Mouse (Mus musculus): Measurements from ENCODE around the gene Large1. TPM values are rescaled to one million over a fixed set of nuclear protein-coding genes. Genes with fewer than 3 reads are reported as not detected.

Large1 gene
- polyA plus RNA-seq, 1 experiment, result 4.4 TPM

DNA sequence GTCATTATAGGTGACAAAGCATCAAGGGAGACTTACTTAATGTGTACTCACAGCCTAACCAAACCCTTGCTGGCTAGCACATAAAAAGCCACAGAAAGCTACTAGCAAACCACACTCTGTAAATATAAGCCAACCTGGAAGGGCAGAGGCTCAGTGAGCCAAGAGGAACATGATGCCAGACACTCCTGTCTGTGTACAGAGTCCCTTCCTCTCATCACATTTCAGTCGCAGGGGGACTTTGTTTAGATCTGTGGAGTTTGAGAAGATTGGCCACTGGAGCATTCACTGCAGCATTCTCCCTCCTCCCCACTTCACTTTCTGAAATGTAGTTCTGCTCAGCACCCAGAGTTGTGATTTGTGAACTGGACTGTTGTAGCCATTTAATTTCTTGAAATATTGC lies 291.9 kb downstream of the Large1 start:
- Histone ChIP-seq H3K4me1 (replicated peaks; ENCODE audit: control insufficient read depth, insufficient read depth, low read length) (no peaks in the 10 kb centered on the region), H3K36me3 (ENCODE audit: control insufficient read depth, insufficient read depth, low read length) (no peaks in the 10 kb centered on the region), H3K27ac (ENCODE audit: control insufficient read depth, insufficient read depth, low read length) (no peak overlapping the region), H3K27me3 (ENCODE audit: control insufficient read depth, insufficient read depth, low read length) (no peaks in the 10 kb centered on the region), H3K4me3 (ENCODE audit: control insufficient read depth, insufficient read depth, low read length) (no peak overlapping the region)
- DNase-seq, result no peak
- TF ChIP-seq CTCF (IDR thresholded peaks at IDR 0.05; ENCODE audit: borderline replicate concordance, control insufficient read depth, extremely low read depth, insufficient read depth, low read length, poor library complexity) (no peak), POLR2A (IDR thresholded peaks at IDR 0.05; ENCODE audit: control insufficient read depth, extremely low read depth, insufficient read depth, low read length, poor library complexity) (no peak)
- WGBS, result 74% methylated on average over 1 of the region's 1 CpGs

DNA sequence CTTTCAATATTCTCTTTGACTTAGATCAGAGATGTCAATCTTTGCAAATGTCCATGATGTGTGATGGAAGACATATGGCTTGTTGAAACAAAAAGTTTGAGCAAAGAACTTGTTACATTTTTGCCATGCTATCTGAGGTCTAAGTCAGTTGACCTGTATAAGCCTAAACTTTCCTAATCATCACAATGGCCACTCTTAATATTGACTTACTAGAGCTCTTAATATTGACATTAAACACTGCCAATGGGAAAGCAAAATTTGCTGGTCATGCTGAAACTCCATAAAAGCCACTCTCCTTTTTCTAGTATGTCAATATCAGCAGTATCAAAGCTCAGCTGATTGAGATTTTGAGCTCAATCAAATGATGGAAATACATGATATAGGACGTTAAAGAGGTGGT lies 298.6 kb downstream of the Large1 start:
- 82% methylated on average over 1 of the region's 1 CpGs for WGBS
- Histone ChIP-seq H3K4me1 (replicated peaks; ENCODE audit: control insufficient read depth, insufficient read depth, low read length) (no peaks in the 10 kb centered on the region), H3K36me3 (ENCODE audit: control insufficient read depth, insufficient read depth, low read length) (no peaks in the 10 kb centered on the region), H3K27ac (ENCODE audit: control insufficient read depth, insufficient read depth, low read length) (no peak overlapping the region), H3K27me3 (ENCODE audit: control insufficient read depth, insufficient read depth, low read length) (no peaks in the 10 kb centered on the region), H3K4me3 (ENCODE audit: control insufficient read depth, insufficient read depth, low read length) (no peak overlapping the region)
- TF ChIP-seq CTCF (IDR thresholded peaks at IDR 0.05; ENCODE audit: borderline replicate concordance, control insufficient read depth, extremely low read depth, insufficient read depth, low read length, poor library complexity) (no peak), POLR2A (IDR thresholded peaks at IDR 0.05; ENCODE audit: control insufficient read depth, extremely low read depth, insufficient read depth, low read length, poor library complexity) (no peak)
- no peak for DNase-seq

DNA sequence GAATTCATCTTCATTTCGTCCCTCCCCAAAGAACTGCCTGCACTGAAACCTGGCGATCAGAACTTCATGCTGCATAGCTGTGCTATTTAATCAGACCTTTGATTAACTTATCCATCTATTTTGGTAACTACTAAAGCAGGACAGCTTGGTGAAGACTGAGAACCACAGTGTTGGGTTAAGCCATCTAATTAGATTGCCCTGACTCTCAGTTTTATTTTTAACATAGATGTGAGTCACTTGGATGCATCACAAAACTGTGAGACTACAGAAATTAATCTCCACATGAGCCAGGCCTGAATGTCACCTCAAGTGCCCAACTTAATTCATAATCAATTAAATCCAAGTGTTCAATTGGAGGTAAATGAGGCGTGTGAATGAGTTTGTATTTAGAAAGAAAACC lies 299.5 kb downstream of the Large1 start:
- H3K4me3 ChIP-seq (ENCODE audit: control insufficient read depth, insufficient read depth, low read length), result no peak overlapping the region
- no peak for TF ChIP-seq CTCF (IDR thresholded peaks at IDR 0.05; ENCODE audit: borderline replicate concordance, control insufficient read depth, extremely low read depth, insufficient read depth, low read length, poor library complexity)
- TF ChIP-seq POLR2A (IDR thresholded peaks at IDR 0.05; ENCODE audit: control insufficient read depth, extremely low read depth, insufficient read depth, low read length, poor library complexity), result no peak
- H3K27ac ChIP-seq (ENCODE audit: control insufficient read depth, insufficient read depth, low read length), result no peak overlapping the region
- no peaks in the 10 kb centered on the region for H3K27me3 ChIP-seq (ENCODE audit: control insufficient read depth, insufficient read depth, low read length)
- no peaks in the 10 kb centered on the region for H3K4me1 ChIP-seq (replicated peaks; ENCODE audit: control insufficient read depth, insufficient read depth, low read length)
- WGBS, result 95% methylated on average over 3 of the region's 3 CpGs
- H3K36me3 ChIP-seq (ENCODE audit: control insufficient read depth, insufficient read depth, low read length), result no peaks in the 10 kb centered on the region
- no peak for DNase-seq

DNA sequence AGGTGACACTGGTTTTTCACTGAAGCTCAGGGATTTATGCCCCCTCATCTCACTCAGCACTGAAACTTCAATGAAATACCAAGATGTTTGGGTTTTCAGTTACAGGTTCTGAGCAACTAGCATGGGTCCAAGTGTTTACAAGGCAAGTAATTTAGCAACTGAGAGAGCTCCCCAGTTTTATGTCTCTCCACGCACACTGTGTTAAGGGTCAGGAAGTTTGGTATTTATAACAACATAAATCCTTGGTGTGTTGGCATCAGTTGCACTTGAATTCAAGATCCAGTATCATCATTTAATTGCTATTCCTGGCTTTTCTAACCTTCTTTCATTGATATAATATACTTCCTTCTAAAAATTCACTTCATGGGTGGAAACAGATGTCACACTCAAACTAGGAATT lies 300.9 kb downstream of the Large1 start:
- Histone ChIP-seq H3K4me1 (replicated peaks; ENCODE audit: control insufficient read depth, insufficient read depth, low read length) (no peaks in the 10 kb centered on the region), H3K27ac (ENCODE audit: control insufficient read depth, insufficient read depth, low read length) (no peak overlapping the region), H3K4me3 (ENCODE audit: control insufficient read depth, insufficient read depth, low read length) (no peak overlapping the region), H3K36me3 (ENCODE audit: control insufficient read depth, insufficient read depth, low read length) (no peaks in the 10 kb centered on the region), H3K27me3 (ENCODE audit: control insufficient read depth, insufficient read depth, low read length) (no peaks in the 10 kb centered on the region)
- DNase-seq, result no peak
- TF ChIP-seq POLR2A (IDR thresholded peaks at IDR 0.05; ENCODE audit: control insufficient read depth, extremely low read depth, insufficient read depth, low read length, poor library complexity) (no peak), CTCF (IDR thresholded peaks at IDR 0.05; ENCODE audit: borderline replicate concordance, control insufficient read depth, extremely low read depth, insufficient read depth, low read length, poor library complexity) (no peak)
- 91% methylated on average over 1 of the region's 1 CpGs for WGBS

DNA sequence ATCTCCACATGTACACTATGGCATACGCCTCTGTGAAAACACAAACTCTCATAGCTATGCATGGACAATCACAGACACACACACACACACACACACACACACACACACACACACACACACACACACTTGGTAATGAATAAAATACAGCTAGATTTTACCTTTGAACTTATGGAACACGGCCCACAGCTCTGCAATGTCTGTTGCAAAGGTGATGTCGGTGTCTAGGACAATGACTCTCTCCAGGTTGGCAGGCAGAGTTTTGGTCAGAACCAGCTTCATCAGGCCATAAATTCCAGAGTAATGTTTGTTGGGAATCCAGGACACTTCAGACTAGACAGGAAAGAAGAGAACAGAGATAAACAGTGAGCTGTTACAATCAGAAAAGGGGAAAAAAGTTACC lies 305.2 kb downstream of the Large1 start:
- TF ChIP-seq POLR2A (IDR thresholded peaks at IDR 0.05; ENCODE audit: control insufficient read depth, extremely low read depth, insufficient read depth, low read length, poor library complexity) (no peak), CTCF (IDR thresholded peaks at IDR 0.05; ENCODE audit: borderline replicate concordance, control insufficient read depth, extremely low read depth, insufficient read depth, low read length, poor library complexity) (no peak)
- WGBS, result 96% methylated on average over 3 of the region's 3 CpGs
- Histone ChIP-seq H3K27ac (ENCODE audit: control insufficient read depth, insufficient read depth, low read length) (no peak overlapping the region), H3K27me3 (ENCODE audit: control insufficient read depth, insufficient read depth, low read length) (no peaks in the 10 kb centered on the region), H3K36me3 (ENCODE audit: control insufficient read depth, insufficient read depth, low read length) (no peaks in the 10 kb centered on the region), H3K4me3 (ENCODE audit: control insufficient read depth, insufficient read depth, low read length) (no peak overlapping the region), H3K4me1 (replicated peaks; ENCODE audit: control insufficient read depth, insufficient read depth, low read length) (no peaks in the 10 kb centered on the region)
- no peak for DNase-seq

DNA sequence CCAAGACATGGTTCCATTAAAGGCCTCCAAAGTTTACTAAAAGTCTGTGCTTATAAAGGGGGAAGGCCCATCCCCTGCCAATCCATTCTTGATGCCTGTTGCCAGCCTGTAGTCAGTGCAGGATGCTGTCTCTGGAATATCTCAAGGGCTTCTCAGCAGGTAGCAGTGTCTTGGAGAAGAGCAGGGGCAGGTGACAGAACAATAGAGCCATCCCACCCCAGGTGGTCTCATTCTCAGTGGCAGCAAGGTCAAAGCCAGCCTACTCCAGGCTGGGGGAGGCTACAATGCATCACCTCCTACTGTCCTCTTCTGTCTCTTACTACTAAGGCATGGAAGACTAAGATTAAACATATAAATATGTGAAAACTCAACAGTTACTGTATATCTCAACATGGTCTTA lies 323.6 kb downstream of the Large1 start:
- Histone ChIP-seq H3K27me3 (ENCODE audit: control insufficient read depth, insufficient read depth, low read length) (no peaks in the 10 kb centered on the region), H3K4me1 (replicated peaks; ENCODE audit: control insufficient read depth, insufficient read depth, low read length) (no peaks in the 10 kb centered on the region), H3K27ac (ENCODE audit: control insufficient read depth, insufficient read depth, low read length) (no peak overlapping the region), H3K4me3 (ENCODE audit: control insufficient read depth, insufficient read depth, low read length) (no peak overlapping the region), H3K36me3 (ENCODE audit: control insufficient read depth, insufficient read depth, low read length) (no peaks in the 10 kb centered on the region)
- no peak for DNase-seq
- TF ChIP-seq CTCF (IDR thresholded peaks at IDR 0.05; ENCODE audit: borderline replicate concordance, control insufficient read depth, extremely low read depth, insufficient read depth, low read length, poor library complexity), result no peak
- no peak for TF ChIP-seq POLR2A (IDR thresholded peaks at IDR 0.05; ENCODE audit: control insufficient read depth, extremely low read depth, insufficient read depth, low read length, poor library complexity)

DNA sequence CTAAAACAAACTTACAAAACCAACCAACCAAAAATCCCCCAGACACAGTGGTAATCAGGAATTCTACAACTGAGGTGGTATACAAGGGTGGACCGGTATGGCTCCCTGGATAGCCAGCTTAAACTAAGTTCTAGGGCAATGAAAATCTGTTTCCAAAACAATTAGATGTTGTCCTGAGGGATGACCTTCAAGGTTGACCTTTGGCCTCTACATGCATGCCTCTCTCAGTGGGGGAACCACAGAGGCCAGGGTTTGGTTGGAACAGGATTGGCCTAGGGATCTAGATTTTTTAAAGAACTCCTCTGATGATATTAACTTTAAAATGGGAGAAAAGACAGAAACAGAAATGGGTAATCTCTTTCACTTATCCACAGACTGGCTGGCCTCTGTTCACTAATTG lies 335.1 kb downstream of the Large1 start:
- no peaks in the 10 kb centered on the region for H3K36me3 ChIP-seq (ENCODE audit: control insufficient read depth, insufficient read depth, low read length)
- TF ChIP-seq POLR2A (IDR thresholded peaks at IDR 0.05; ENCODE audit: control insufficient read depth, extremely low read depth, insufficient read depth, low read length, poor library complexity) (no peak), CTCF (IDR thresholded peaks at IDR 0.05; ENCODE audit: borderline replicate concordance, control insufficient read depth, extremely low read depth, insufficient read depth, low read length, poor library complexity) (no peak)
- H3K4me3 ChIP-seq (ENCODE audit: control insufficient read depth, insufficient read depth, low read length), result no peak overlapping the region
- no peak for DNase-seq
- 100% methylated on average over 1 of the region's 1 CpGs for WGBS
- no peaks in the 10 kb centered on the region for H3K27me3 ChIP-seq (ENCODE audit: control insufficient read depth, insufficient read depth, low read length)
- H3K4me1 ChIP-seq (replicated peaks; ENCODE audit: control insufficient read depth, insufficient read depth, low read length), result no peaks in the 10 kb centered on the region
- H3K27ac ChIP-seq (ENCODE audit: control insufficient read depth, insufficient read depth, low read length), result no peak overlapping the region

All from thymus, adult 2 months (tissue).